Mouse (Mus musculus): ENCODE results near the gene Rab11fip3.
A peak's percentile ranks its signal among the peaks of the same experiment; 100 is the strongest.

Gene Rab11fip3

DNA sequence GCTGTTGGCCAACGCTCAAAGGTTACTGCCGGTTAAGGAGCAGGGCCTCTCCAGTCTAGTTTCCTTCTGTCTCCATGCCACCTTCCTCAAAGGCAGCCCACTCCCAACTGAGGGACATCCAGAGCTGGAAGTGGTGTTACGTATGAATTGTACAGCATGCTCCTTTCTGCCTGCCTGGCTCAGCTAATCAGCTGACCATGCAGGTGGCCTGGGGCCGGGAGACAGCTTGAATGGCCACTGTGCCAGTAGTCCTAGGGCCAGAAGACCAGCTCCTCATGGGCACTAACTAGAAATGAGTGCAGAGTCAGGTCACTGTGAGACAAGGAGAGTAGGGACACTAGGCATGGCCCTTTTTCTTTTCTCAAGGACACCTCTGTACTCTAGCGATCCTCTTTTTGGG, 116.2 kb downstream of the Rab11fip3 start:
- DNase-seq = no peak

DNA sequence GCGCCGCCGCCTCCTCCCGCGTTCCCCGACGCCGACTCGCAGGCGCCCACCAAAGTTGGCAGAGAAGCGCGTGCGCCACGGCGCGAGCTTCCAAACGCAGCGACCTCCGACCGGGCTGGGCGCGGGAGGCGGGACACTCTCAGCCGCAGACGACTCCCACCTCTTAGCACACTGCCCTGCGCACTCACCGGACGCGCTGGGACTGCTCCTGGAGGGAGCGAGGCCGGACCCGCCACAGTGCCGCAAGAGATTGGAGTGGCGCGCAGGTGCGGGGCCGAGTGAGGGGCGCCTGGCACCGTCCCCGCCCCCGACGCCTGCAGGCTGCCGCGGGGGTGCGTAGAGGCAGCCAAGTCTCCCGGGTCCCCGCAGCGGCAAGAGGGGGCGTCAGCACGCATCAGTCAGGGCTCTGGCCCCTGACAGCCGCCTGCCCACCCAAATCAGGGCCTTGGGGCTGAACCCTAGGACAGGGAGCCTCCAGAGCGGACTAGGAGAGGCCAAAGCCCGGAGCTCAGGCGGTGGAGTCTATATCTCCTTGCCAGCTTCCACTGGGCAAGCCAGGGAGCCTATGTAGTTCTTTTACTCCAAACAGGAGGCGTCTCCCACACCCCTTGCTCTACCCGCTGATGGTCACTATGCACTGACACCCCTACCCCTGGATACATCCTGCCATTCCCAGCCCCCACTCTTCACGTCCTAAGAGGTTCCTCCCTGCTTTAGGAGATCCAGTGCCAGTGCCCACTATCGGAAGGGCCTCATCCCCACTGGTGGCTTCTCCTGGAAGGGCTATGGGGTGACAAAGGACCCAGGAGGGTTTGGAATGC, 117.3 kb downstream of the Rab11fip3 start, which contains the start of gene A930017K11Rik:
Gene A930017K11Rik (minus strand): TSS at position 763 of the 821 bp plus-strand sequence.
- peak; percentile 58 for DNase-seq

DNA sequence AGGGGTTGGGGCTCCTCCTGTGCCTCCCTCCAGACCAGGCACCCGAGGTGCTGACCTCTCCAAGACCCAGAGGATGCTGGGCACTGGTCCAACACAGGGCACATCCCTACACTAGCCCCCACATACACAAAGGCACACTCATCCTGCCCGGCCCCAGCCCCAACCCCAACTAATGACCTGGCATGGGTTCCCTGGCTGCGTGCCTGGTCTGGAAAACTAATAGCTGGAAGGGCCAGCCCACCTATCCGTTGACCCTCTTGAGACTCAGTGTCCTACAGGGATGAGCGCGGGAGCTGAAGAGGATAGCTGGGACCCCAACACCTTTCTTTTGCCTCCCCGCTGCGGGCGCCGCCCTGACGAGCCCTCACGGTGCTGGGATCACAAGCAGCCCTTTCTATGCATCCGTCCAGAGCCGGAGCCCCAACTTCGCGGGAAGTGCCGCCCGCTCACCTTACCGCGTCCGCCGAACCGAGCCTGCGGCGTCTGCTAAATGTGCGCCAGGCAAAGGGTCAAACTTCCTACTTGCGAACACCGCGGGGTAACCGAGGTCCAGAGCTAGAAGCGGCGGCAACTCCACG, 118.0 kb downstream of the Rab11fip3 start:
- DNase-seq = no peak

DNA sequence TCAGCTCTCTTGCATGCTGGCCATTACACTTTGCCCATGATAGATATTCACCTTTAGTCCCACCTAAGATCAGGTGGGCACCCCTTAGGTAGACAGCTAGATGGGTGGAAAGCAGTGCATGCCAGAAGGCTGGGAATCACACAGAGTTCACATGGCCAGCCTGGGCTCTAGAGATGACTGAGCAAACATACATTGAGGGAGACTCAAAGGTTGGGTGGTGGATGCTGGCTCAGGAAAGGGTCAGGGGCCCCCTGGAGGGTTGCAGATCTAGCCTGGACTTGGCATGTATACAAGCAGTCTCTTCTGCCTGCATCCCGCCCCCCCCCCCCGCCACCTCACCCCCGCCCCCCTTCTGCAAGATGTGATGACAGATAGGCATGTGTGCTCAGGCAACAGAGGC, 118.6 kb downstream of the Rab11fip3 start:
- no peak for DNase-seq

DNA sequence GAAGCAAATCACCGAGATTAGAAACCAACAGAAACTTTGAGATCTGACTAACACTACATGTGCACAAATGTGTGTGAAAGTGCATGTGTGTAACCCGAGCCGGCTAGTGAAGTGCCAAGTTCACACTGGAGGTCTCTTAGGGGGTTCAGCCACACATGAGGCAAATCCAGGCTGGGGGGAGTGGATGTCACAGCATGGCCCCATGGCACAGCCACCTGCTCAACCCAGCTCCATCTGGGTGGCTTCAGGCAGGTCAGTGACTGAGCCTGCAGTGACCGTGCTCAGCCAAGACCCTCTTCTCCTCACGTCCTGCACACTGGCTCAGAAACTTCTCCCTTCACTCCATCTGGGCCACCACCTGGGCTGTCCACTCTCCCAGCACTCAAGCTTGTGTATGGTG, 119.4 kb downstream of the Rab11fip3 start:
- no peak for DNase-seq

DNA sequence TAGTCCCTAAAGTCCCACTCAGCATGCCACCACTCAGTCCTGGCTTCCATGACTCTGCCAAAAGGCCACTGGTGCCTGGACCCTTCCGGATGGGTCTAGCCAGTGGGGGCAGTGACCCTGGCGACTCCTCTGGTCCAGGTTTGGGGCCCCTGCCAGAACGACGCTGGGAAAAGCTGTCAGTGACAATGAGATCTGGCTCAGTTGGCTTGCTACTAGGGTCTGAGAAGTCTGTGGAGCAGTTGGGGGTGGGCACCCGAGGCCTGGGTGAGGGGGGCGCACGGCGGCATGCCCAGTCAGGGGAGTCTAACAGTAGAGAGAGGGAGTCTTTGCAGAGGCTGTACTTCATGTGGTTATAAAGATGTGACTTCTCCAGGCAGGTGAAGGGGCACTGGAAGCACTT, 121.3 kb downstream of the Rab11fip3 start:
- DNase-seq = no peak

DNA sequence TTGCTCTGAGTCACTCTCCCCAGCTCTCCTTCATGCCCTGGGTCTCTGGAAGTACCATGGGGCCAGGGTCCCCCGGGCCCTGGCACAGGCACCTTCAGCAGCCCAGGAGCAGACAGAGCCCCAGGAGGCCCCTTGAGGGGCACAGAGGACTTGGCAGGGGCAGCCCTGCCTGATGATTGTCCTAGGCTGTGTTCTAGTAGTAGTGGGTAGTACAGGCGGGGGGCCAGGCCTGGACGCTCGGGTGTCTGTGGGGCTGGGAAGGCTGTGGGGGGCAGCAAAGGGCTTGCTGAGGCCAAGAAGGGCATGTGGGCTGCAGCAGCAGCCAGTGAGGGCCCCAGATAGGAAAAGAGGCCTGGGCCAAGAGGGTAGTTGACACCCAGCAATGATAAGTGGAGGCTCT, 121.8 kb downstream of the Rab11fip3 start:
- DNase-seq = no peak

DNA sequence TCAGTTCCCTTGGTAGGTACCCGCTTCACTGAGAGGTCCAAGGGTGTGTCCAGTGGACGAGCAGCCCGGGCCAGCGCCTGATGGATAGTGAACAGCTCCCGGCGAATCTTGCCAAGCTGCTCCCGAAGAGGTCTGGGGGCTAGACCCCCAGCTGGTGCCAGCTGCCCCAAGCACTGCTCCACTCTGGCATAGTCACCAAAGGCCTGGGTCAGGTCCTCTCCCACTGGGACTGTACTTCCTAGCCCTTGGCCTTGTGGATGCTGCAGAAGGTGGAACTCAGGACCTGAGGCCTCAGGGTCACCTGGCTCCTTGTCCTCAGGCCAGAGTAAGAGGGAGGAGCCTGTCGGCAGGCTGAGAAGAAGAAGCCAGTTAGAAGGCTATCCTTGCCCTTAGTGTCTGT, 122.5 kb downstream of the Rab11fip3 start:
- DNase-seq = no peak

DNA sequence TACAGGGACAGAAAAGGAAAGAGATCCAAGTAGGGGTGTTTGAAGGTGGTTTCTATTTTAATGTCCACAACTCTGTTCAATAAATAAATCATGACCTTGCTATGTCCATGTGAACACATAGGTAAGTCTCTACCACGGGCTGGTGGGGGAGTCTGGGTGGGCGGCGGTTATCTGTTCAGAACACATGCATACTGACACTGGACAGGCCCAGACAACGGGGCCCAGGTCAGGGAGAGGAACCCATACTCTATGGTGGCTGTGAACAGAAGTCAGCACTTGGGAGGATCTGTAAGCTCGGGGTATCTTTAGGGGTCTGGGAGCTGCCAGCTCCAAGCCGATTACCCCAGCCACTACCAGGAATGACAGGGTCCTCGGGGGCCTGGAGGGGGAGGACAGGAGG, 123.0 kb downstream of the Rab11fip3 start:
- no peak for DNase-seq

DNA sequence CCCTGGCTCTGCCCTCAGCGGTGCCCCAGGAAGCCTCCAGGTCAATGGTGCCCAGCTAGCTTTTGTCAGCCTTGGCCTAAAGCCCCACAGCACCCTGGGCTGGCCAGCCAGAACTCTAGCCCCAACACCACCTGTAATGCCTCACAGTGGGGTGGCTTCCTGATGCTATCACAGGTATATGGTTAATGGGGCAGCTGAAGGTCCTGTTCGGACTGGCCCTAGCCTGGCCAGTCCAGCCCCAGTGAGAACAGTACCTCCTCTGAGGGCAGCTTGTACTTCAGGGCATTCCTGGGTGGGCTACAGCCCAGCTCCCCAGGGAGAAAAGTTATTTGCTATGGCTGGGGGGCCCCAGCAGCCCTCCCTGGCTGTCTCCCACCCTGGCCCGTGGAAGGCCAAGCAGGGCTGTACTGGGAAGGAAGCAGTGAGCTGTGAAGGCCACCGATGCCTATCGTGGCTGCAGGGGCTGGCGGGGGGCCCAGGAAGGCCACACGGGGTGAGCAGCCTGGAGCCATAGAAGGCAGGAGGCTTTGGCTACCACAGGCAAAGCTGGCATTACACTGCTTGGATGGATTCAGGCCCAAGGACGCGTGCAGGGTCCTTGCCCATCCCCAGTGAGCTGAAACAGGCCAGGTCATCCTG, 123.7 kb downstream of the Rab11fip3 start:
- peak; percentile 65 for DNase-seq

DNA sequence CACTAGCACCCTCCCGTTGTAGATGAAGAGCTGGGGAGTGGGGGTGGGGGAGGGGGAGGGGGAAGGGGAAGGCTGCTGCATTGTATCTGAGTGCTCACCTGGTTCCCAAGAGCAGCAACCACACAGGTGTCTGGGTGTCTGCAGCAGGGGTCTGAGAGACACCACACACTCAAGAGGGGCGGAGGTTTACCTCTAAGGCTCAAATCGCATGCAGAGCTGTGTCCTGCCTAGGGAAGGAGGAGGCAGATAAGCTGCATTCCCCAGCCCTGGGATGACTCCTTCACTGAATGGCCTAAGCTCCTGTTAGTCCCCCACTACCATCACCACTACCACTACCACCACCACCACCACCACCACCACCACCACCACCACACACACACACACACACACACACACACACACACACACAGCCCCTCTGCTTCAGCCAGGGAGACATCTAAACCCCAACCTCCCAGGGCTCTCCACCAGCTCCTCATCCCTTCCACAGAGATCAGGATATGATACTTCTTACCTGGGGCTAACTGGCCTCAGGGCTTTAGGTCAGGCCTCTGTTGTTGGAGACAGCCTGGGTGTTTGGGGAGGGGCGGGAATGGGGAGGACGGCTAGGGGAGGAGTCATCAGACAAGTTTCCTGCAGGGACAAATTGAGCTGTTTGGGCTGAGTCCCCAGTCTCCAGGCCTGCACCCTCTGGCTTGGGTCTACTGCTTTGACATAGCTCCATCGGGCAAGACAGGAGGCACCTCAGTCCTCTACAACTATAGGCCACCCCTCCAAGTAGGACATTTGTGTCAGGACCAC, 124.8 kb downstream of the Rab11fip3 start, which contains the start of the genes Pigq and Nhlrc4:
Gene Pigq (minus strand): TSS at position 571 of the 798 bp plus-strand sequence.
Gene Nhlrc4 (minus strand): TSS at position 596 of the 798 bp plus-strand sequence.
- DNase-seq = no peak

DNA sequence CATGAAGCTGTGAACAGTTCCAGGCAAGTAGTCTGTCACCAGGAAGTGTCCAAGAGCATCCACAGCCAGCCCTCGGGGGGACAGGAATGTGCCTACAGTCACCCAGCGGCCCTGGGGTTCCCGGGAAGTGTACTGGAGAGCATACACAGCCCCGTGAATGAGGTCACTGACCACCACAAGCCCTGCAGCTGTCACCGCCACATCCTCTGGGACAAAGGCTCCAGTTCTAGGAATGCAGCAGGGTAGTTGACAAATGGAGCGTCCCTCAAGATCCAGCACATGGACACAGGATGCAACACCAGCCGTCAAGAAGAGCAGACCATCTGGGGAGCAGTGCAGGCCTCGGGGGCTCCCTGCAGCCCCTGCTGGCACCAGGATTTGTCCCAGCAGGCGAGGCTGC, 125.6 kb downstream of the Rab11fip3 start:
- no peak for DNase-seq

DNA sequence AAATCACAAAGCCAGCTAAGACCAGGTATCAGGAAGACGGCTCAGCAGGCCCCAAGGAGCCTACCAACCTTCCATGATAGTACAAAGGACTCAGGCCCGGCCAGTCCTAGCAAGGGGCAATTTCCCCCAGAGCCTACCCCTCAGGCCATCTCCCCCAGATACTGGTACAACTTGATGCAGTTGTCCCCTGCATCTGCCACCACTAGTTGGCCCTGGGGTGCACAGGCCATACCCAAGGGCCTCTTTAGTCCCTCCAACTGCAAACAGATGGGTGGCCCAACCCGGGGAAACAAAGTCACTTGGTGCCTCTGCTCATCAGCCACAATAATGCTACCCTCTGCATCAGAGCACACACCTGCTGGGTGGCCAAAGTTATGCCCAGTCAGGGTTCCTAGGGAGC, 126.1 kb downstream of the Rab11fip3 start:
- no peak for DNase-seq

DNA sequence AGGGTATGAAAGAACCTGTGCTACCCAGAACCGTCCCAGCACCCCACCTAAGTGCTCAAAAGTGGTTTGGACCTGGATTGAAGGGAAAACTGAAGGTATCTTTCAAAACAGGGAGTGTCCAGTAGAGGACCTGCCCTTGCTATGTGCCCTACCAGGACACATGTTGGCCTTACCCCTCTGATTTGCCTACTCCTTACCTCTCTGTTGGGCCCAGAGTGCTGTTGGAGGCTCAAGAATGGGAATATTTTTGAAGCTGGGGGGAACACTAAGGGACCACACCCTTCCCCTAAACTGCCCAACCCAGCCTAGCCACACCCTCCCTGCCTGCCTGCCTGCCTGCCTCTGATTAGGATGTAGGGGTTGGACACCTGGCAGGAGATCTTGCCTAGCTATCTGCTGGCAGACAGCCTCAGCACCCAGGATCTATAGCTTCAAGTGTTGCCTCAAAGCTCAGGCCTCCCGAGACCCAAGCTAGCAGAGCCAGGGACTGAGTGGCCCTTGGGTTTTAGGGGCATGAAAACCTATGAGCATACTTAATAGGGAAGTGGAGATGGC, 126.7 kb downstream of the Rab11fip3 start:
- DNase-seq = no peak

DNA sequence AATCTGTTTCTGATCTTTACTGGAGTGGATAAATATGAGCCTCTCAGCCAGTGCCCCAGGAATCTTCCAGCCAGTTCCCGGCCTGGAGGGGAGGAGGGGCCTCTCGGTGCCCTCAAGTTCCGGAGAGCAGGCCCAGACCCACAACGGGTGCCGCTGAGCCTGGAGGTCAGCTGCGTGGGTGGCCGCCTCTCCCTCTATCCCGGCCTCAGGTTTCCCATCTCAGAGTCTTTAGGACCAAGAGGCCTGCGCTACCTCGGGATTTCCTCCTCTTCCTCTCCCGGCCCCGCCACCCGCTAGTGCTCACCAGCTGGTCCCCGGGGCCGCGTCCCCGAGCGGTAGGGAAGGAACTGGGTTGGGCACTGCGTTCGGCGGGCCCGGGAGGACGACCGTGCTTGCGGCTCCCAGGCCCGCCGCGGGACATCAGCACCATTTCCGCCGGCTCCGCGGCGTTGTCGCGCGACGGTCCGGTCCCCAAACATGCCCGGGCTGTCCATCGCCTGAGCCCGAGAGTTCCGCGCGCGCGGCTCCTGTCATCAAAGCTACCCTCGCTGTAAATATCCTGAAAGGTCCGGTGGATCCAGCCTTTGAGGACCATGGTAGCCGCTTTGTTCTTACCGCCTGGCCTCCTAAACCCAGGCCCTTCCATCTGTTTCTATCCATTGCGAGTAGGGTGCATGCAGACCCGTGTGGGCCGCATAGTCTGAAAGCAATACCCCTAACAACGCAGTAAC, 127.7 kb downstream of the Rab11fip3 start:
- DNase-seq = peak; percentile 89

Data from kidney, postnatal 10 days (tissue).